Mouse (Mus musculus) embryo, embryonic 11 days (tissue): ENCODE results near the gene Tsr1.
A peak's percentile ranks its signal among the peaks of the same experiment; 100 is the strongest.

Source experiments
- DNase-seq: peaks from one replicate; pipeline ENCODE4 v3.0.0-alpha.2; 2015

Gene Tsr1

GRCm38 (mm10) chr11:74897678-74898516 is at the start of gene Tsr1:
Tsr1 (plus strand) TSS chr11:74898071.
- DNase-seq = peak; percentile 97

- DNase-seq = no peak
These were observed 46.7 kb upstream of the Tsr1 start for GRCm38 (mm10) chr11:74850998-74851661.

GRCm38 (mm10) chr11:74857756-74858155 is 40.1 kb upstream of the Tsr1 start:
- DNase-seq = no peak

- no peak for DNase-seq
These were observed 35.7 kb upstream of the Tsr1 start for GRCm38 (mm10) chr11:74862129-74862528.

GRCm38 (mm10) chr11:74863471-74863870 is 34.4 kb upstream of the Tsr1 start:
- peak; percentile 47 for DNase-seq

GRCm38 (mm10) chr11:74864421-74864820 is 33.5 kb upstream of the Tsr1 start:
- no peak for DNase-seq

GRCm38 (mm10) chr11:74865252-74865651 is 32.6 kb upstream of the Tsr1 start:
- no peak for DNase-seq

- DNase-seq = no peak
These were observed 31.2 kb upstream of the Tsr1 start for GRCm38 (mm10) chr11:74866640-74867039.

GRCm38 (mm10) chr11:74867181-74867580 is 30.7 kb upstream of the Tsr1 start:
- DNase-seq = no peak

GRCm38 (mm10) chr11:74868046-74868760 is 29.7 kb upstream of the Tsr1 start:
- no peak for DNase-seq

GRCm38 (mm10) chr11:74869603-74870002 is 28.3 kb upstream of the Tsr1 start:
- no peak for DNase-seq

- no peak for DNase-seq
These were observed 27.3 kb upstream of the Tsr1 start for GRCm38 (mm10) chr11:74870544-74870943.

GRCm38 (mm10) chr11:74870991-74871622 is 26.8 kb upstream of the Tsr1 start:
- DNase-seq = peak; percentile 21

- no peak for DNase-seq
These were observed 23.2 kb upstream of the Tsr1 start for GRCm38 (mm10) chr11:74874630-74875029.

GRCm38 (mm10) chr11:74876801-74877200 is 21.1 kb upstream of the Tsr1 start:
- DNase-seq = peak; percentile 79

GRCm38 (mm10) chr11:74880999-74881398 is 16.9 kb upstream of the Tsr1 start:
- no peak for DNase-seq

GRCm38 (mm10) chr11:74881979-74882378 is 15.9 kb upstream of the Tsr1 start:
- no peak for DNase-seq

GRCm38 (mm10) chr11:74883098-74883497 is 14.8 kb upstream of the Tsr1 start:
- no peak for DNase-seq

GRCm38 (mm10) chr11:74894619-74895018 is 3.3 kb upstream of the Tsr1 start:
- DNase-seq = no peak

- DNase-seq = peak; percentile 69
These were observed 1.6 kb upstream of the Tsr1 start for GRCm38 (mm10) chr11:74895980-74896900.

GRCm38 (mm10) chr11:74896901-74897677 is 782 bp upstream of the Tsr1 start, which contains the start of gene Sgsm2:
Sgsm2 (minus strand) TSS chr11:74897060.
- DNase-seq = peak; percentile 90
